Comparison of ENCODE assay signal across 12 mouse cellular contexts in genomic region chr2:163839519-163839918, GRCm38 (mm10). TPM values are rescaled to one million over a fixed set of nuclear protein-coding genes. Genes with fewer than 3 reads are reported as not detected.
DNase-seq lines count a peak whose midpoint lies in the region; ATAC-seq lines count a peak whose summit lies in the region.
"Had no signal": no experiment of that assay in that cellular context is flagged by ENCODE, and none has a peak within 500 bp of the region (broad histone marks: within the 10 kb centered on the region; RNA-seq: fewer than 3 reads in every experiment).

No protein-coding gene starts in this region.

- H3K4me1 ChIP-seq in forebrain, embryonic 13.5 days, result no peaks in the 10 kb centered on the region
- no peaks in the 10 kb centered on the region for H3K4me1 ChIP-seq in forebrain, embryonic 12.5 days

- no peaks in the 10 kb centered on the region for H3K9me3 ChIP-seq in forebrain, embryonic 13.5 days (replicated peaks)
- H3K9me3 ChIP-seq in forebrain, embryonic 12.5 days, result no peaks in the 10 kb centered on the region

- peak; percentile 34 for DNase-seq in ovary, adult 18-20 months (ENCODE audit: low spot score)
- no peak for DNase-seq in ovary, postnatal 10 days (ENCODE audit: low spot score)
- DNase-seq in heart, postnatal 36 days, result peak; percentile 69 to 75
- peak; percentile 54 for DNase-seq in ovary, postnatal 14 days (ENCODE audit: low spot score)

- peaks cover 32% of the 10 kb centered on the region for H3K27me3 ChIP-seq in forebrain, embryonic 13.5 days
- peaks cover 12% of the 10 kb centered on the region; the same call in 1 of the 2 replicates for H3K27me3 ChIP-seq in forebrain, embryonic 12.5 days

- 19% methylated on average over 6 of the region's 6 CpGs for WGBS in forebrain, embryonic 13.5 days
- WGBS in forebrain, embryonic 12.5 days, result 46% methylated on average over 6 of the region's 6 CpGs

- H3K27ac ChIP-seq in forebrain, embryonic 13.5 days, result no peak overlapping the region; the same call in 1 of the 2 replicates
- no peak overlapping the region for H3K27ac ChIP-seq in forebrain, embryonic 12.5 days
- H3K27ac ChIP-seq: macrophage had no signal

- no peaks in the 10 kb centered on the region for H3K36me3 ChIP-seq in forebrain, embryonic 13.5 days (ENCODE audit: poor library complexity, severe bottlenecking)
- no peaks in the 10 kb centered on the region for H3K36me3 ChIP-seq in forebrain, embryonic 12.5 days (replicated peaks)

- ATAC-seq in forebrain, embryonic 13.5 days, result peak; percentile 55; the same call in 1 of the 2 replicates
- no peak for ATAC-seq in forebrain, embryonic 12.5 days (ENCODE audit: low FRiP score)
- no peak for ATAC-seq in erythroid progenitor cell, adult 5-6 weeks (replicated peaks; ENCODE audit: low FRiP score, poor library complexity, severe bottlenecking)
- ATAC-seq in frontal cortex, adult (ENCODE audit: low TSS enrichment), result no peak

- H3K4me3 ChIP-seq in forebrain, embryonic 13.5 days, result no peak overlapping the region
- no peak overlapping the region for H3K4me3 ChIP-seq in forebrain, embryonic 12.5 days (replicated peaks)

- intact Hi-C loops in heart, postnatal 36 days (cut with DNase I), result loop anchor here (10.0 kb wide), 1 partner anchor 55 kb away; no protein-coding TSS in a partner anchor

- H3K4me2 ChIP-seq in forebrain, embryonic 13.5 days, result no peak overlapping the region
- H3K4me2 ChIP-seq in forebrain, embryonic 12.5 days, result no peak overlapping the region

- no peak overlapping the region for H3K9ac ChIP-seq in forebrain, embryonic 13.5 days
- H3K9ac ChIP-seq in forebrain, embryonic 12.5 days, result no peak overlapping the region

RNA-seq across cellular contexts. Expression of gene Kcnk15, which starts 13.9 kb away (rescaled TPM):
- polyA plus RNA-seq in forebrain, embryonic 13.5 days (2015; fragmentation: Nextera tagmentation; extraction: Ambion mirVana), result not detected in 2 replicates
- not detected in 2 replicates for polyA plus RNA-seq in forebrain, embryonic 12.5 days (2016; fragmentation: Nextera tagmentation; extraction: Ambion mirVana)
- not detected for total RNA-seq in heart, postnatal 36 days (2021)
- not detected in 2 replicates for total RNA-seq in erythroid progenitor cell, adult 5-6 weeks (2015; ENCODE audit: low replicate concordance)
- total RNA-seq in erythroid progenitor cell, adult 5-6 weeks (2017; ENCODE audit: low replicate concordance), result not detected in 2 replicates
- total RNA-seq: adrenal gland, adult 18-20 months had no signal
- polyA plus RNA-seq: gonadal fat pad, adult 2 months; macrophage; stomach, embryonic 16.5 days had no signal

RNA-seq across cellular contexts. Expression of gene Ccn5, which starts 18.9 kb away (rescaled TPM):
- 0.25 and 0.26 TPM in 2 replicates for polyA plus RNA-seq in forebrain, embryonic 13.5 days (2015; fragmentation: Nextera tagmentation; extraction: Ambion mirVana)
- polyA plus RNA-seq in forebrain, embryonic 12.5 days (2016; fragmentation: Nextera tagmentation; extraction: Ambion mirVana), result 0.15 and 0.28 TPM in 2 replicates
- total RNA-seq in heart, postnatal 36 days (2021), result 1 to 10 TPM; 1.5 to 2.0 TPM
- 1.4 TPM in 1 of 2 replicates, not detected in the other for total RNA-seq in erythroid progenitor cell, adult 5-6 weeks (2015; ENCODE audit: low replicate concordance)
- not detected in 2 replicates for total RNA-seq in erythroid progenitor cell, adult 5-6 weeks (2017; ENCODE audit: low replicate concordance)
- polyA plus RNA-seq: macrophage had no signal
